Mouse (Mus musculus) stomach, embryonic 14.5 days (tissue): Measurements from ENCODE around the gene Tmem233. TPM values are rescaled to one million over a fixed set of nuclear protein-coding genes. Genes with fewer than 3 reads are reported as not detected.
A peak's percentile ranks its signal among the peaks of the same experiment; 100 is the strongest.

Experiments used
- ATAC-seq: fragments of 200-750 bp; cut with Nextera tagmentation; 2 replicates; pipeline ENCODE4 v1.8.0; 2017; ENCODE audit warnings: low read depth, moderate TSS enrichment; ENCODE audit not compliant: insufficient number of reproducible peaks, insufficient read depth, low FRiP score
- H3K27ac ChIP-seq: fragments of 300-500 bp; sonication (generic); 2 replicates; pipeline ENCODE4 v1.5.1; 2014; ENCODE audit warnings: mild to moderate bottlenecking, low read length, moderate library complexity, mixed read lengths
- H3K27me3 ChIP-seq: fragments of 300-500 bp; sonication (generic); 2 replicates; pipeline ENCODE4 v1.6.1; 2014; ENCODE audit warnings: low read length, control low read depth, mixed read lengths; ENCODE audit not compliant: control insufficient read depth, insufficient read depth
- H3K36me3 ChIP-seq: fragments of 300-500 bp; sonication (generic); 2 replicates; pipeline ENCODE4 v1.6.1; 2014; ENCODE audit warnings: mild to moderate bottlenecking, control low read depth, low read length, moderate library complexity, mixed read lengths; ENCODE audit not compliant: control insufficient read depth, insufficient read depth
- H3K4me1 ChIP-seq: fragments of 300-500 bp; sonication (generic); 2 replicates; pipeline ENCODE4 v1.6.1; 2014; ENCODE audit warnings: low read length, control low read depth, mixed read lengths; ENCODE audit not compliant: control insufficient read depth, insufficient read depth
- H3K4me2 ChIP-seq: fragments of 300-500 bp; sonication (generic); replicated peaks from 2 replicates; pipeline ENCODE4 v1.6.1; 2014; ENCODE audit warnings: low read depth, low read length, control low read depth
- H3K4me3 ChIP-seq: fragments of 300-500 bp; sonication (generic); 2 replicates; pipeline ENCODE4 v1.5.1; 2014; ENCODE audit warnings: low read depth, low read length, control low read depth
- H3K9ac ChIP-seq: fragments of 300-500 bp; sonication (generic); replicated peaks from 2 replicates; pipeline ENCODE4 v1.6.1; 2014; ENCODE audit warnings: low read depth, mild to moderate bottlenecking, control low read depth, low read length, moderate library complexity, mixed read lengths
- H3K9me3 ChIP-seq: fragments of 300-500 bp; sonication (generic); 2 replicates; pipeline ENCODE4 v1.6.1; 2016; ENCODE audit warnings: low read depth, low read length, control low read depth; ENCODE audit not compliant: control insufficient read depth
- WGBS: fragments of 180-500 bp; shearing (Covaris S2); extraction: QIAGEN DNeasy Blood & Tissue Kit; methylation state at CpG from one replicate; pipeline ENCODE4 v1.1.7; 2014; 5-methylcytosine and 5-hydroxymethylcytosine counted together
- polyA plus RNA-seq: library from polyadenylated mRNA; unstranded; fragments of >200 nt; fragmentation: Nextera tagmentation; extraction: Ambion mirVana; gene quantifications from 2 replicates; pipeline ENCODE4 v1.2.1, GENCODE M21; 2014

Gene Tmem233
- polyA plus RNA-seq, 1 experiment from 2014 or later = not detected

GRCm38 (mm10) chr5:116009091-116009851 is 73.8 kb downstream of the Tmem233 start:
- Histone ChIP-seq H3K4me3 (no peak overlapping the region), H3K27me3 (no peaks in the 10 kb centered on the region), H3K4me1 (no peaks in the 10 kb centered on the region), H3K9ac (no peak overlapping the region), H3K4me2 (no peak overlapping the region), H3K36me3 (peaks cover 8% of the 10 kb centered on the region), H3K27ac (no peak overlapping the region), H3K9me3 (no peaks in the 10 kb centered on the region)
- ATAC-seq = no peak
- 75% methylated on average over 15 of the region's 15 CpGs for WGBS

GRCm38 (mm10) chr5:116007723-116008122 is 75.3 kb downstream of the Tmem233 start:
- no peak overlapping the region for H3K4me3 ChIP-seq
- peak; percentile 30; the same call in 1 of the 2 replicates for ATAC-seq

GRCm38 (mm10) chr5:116006324-116007099 is 76.5 kb downstream of the Tmem233 start:
- Histone ChIP-seq H3K4me2 (no peak overlapping the region), H3K4me1 (no peaks in the 10 kb centered on the region), H3K4me3 (no peak overlapping the region), H3K9ac (no peak overlapping the region), H3K27me3 (no peaks in the 10 kb centered on the region), H3K9me3 (no peaks in the 10 kb centered on the region), H3K27ac (no peak overlapping the region), H3K36me3 (no peaks in the 10 kb centered on the region; the same call in 1 of the 2 replicates)
- WGBS = 66% methylated on average over 22 of the region's 22 CpGs
- ATAC-seq = no peak

More at GRCm38 (mm10) chr5:116007723-116008122, 75.3 kb downstream of the Tmem233 start:
- Histone ChIP-seq H3K4me1 (no peaks in the 10 kb centered on the region), H3K27me3 (no peaks in the 10 kb centered on the region), H3K4me2 (no peak overlapping the region), H3K9ac (no peak overlapping the region), H3K27ac (no peak overlapping the region), H3K36me3 (no peaks in the 10 kb centered on the region; the same call in 1 of the 2 replicates), H3K9me3 (no peaks in the 10 kb centered on the region)
- 85% methylated on average over 13 of the region's 13 CpGs for WGBS

GRCm38 (mm10) chr5:116004271-116004670 is 78.8 kb downstream of the Tmem233 start:
- Histone ChIP-seq H3K27me3 (no peaks in the 10 kb centered on the region), H3K36me3 (no peaks in the 10 kb centered on the region; the same call in 1 of the 2 replicates), H3K9me3 (no peaks in the 10 kb centered on the region), H3K9ac (no peak overlapping the region), H3K4me2 (no peak overlapping the region), H3K4me3 (no peak overlapping the region), H3K27ac (no peak overlapping the region), H3K4me1 (no peaks in the 10 kb centered on the region)
- ATAC-seq = no peak
- 89% methylated on average over 10 of the region's 10 CpGs for WGBS

- no peak for ATAC-seq
- Histone ChIP-seq H3K4me2 (no peak overlapping the region), H3K4me3 (no peak overlapping the region), H3K4me1 (no peaks in the 10 kb centered on the region), H3K27ac (no peak overlapping the region), H3K27me3 (no peaks in the 10 kb centered on the region), H3K9me3 (no peaks in the 10 kb centered on the region), H3K9ac (no peak overlapping the region), H3K36me3 (no peaks in the 10 kb centered on the region; the same call in 1 of the 2 replicates)
- 45% methylated on average over 13 of the region's 13 CpGs for WGBS
These were observed 79.2 kb downstream of the Tmem233 start for GRCm38 (mm10) chr5:116003825-116004224.

- Histone ChIP-seq H3K4me1 (no peaks in the 10 kb centered on the region), H3K36me3 (no peaks in the 10 kb centered on the region; the same call in 1 of the 2 replicates), H3K4me3 (no peak overlapping the region), H3K9ac (no peak overlapping the region), H3K4me2 (no peak overlapping the region), H3K27me3 (no peaks in the 10 kb centered on the region), H3K27ac (no peak overlapping the region), H3K9me3 (no peaks in the 10 kb centered on the region)
- WGBS = 81% methylated on average over 8 of the region's 8 CpGs
- ATAC-seq = no peak
These were observed 79.9 kb downstream of the Tmem233 start for GRCm38 (mm10) chr5:116003154-116003553.

- 78% methylated on average over 13 of the region's 13 CpGs for WGBS
- no peaks in the 10 kb centered on the region for H3K27me3 ChIP-seq
- ATAC-seq = no peak
These were observed 85.7 kb downstream of the Tmem233 start for GRCm38 (mm10) chr5:115997376-115997775.

GRCm38 (mm10) chr5:115994101-115994500 is 88.9 kb downstream of the Tmem233 start:
- 92% methylated on average over 15 of the region's 15 CpGs for WGBS
- Histone ChIP-seq H3K4me1 (no peaks in the 10 kb centered on the region), H3K36me3 (peaks cover 4% of the 10 kb centered on the region; the same call in 1 of the 2 replicates), H3K27me3 (no peaks in the 10 kb centered on the region), H3K27ac (no peak overlapping the region), H3K9ac (no peak overlapping the region), H3K4me2 (no peak overlapping the region), H3K4me3 (no peak overlapping the region), H3K9me3 (peaks cover 4% of the 10 kb centered on the region; the same call in 1 of the 2 replicates)
- ATAC-seq = no peak

More at GRCm38 (mm10) chr5:115997376-115997775, 85.7 kb downstream of the Tmem233 start:
- Histone ChIP-seq H3K36me3 (peaks cover 3% of the 10 kb centered on the region; the same call in 1 of the 2 replicates), H3K9ac (no peak overlapping the region), H3K4me1 (no peaks in the 10 kb centered on the region), H3K27ac (no peak overlapping the region), H3K4me3 (no peak overlapping the region), H3K4me2 (no peak overlapping the region), H3K9me3 (no peaks in the 10 kb centered on the region)
